1 mouse cellular context compared by ENCODE assay signal in the genomic region with DNA sequence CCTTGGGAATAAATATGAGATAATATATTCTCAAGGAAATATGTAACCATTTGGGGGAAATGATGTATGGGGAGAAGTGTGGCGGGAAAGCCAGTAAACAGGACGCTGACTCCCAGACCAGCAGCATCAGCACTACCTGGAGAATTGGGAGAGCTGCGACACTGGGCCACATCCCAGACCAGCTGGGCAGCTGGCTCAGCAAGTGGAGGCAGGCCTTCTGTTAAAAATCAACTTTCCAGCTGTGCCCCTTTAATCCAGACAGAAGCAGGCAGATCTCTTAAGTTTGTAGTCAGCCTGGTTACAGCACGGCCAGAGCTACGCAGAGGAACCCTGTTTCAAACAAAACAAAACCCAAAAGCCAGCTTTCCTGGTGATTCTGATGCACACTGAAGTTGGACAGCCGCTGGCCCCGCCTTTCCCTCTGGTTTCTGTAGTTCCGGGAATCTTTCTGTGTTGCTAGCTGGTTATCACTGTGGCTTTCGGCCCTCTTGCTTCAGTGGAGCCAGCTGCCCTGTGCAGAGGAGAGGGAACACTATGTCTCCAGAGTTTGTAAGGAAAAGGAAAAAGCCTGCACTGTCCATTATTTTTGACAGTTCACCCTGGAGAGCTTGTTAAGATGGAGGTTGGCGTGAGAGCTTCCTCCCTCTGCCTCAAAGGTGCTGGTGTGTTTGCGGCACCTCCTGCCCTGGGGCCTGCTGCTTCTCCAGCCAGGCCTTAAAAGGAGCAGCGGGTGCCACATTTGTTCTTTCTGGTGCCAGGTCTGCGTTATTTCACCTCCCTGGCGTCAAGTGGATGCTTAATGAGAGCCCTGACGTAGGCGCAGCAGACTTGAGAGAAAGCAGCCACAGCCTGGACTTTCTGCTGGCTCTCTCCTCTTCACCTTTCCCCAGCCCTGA.
TF ChIP-seq lines count a peak whose summit lies in the region.

No protein-coding gene starts in this region.

TF ChIP-seq in MEL, 35 proteins besides CTCF, POLR2A, EP300 and RAD21 (continued from another document):
- TF ChIP-seq MAZ (IDR thresholded peaks at IDR 0.05; ENCODE audit: low read depth, low read length): no peak
- no peak for TF ChIP-seq MAFK (IDR thresholded peaks at IDR 0.05; ENCODE audit: borderline replicate concordance, low read depth, low read length)
- TF ChIP-seq USF2 (IDR thresholded peaks at IDR 0.05; ENCODE audit: borderline replicate concordance in 1 of 2, insufficient read depth in 1 of 2, low read depth in 1 of 2, low read length in 2 of 2): no peak
- no peak for TF ChIP-seq GATA1 (IDR thresholded peaks at IDR 0.05; ENCODE audit: low read depth, low read length)
- TF ChIP-seq ZKSCAN1 (IDR thresholded peaks at IDR 0.05; ENCODE audit: low read depth, low read length): no peak
- TF ChIP-seq ETS1 (IDR thresholded peaks at IDR 0.05; ENCODE audit: low read depth, low read length): no peak
